Mouse (Mus musculus): Measurements from ENCODE around the gene Olfr613. TPM values are rescaled to one million over a fixed set of nuclear protein-coding genes. Genes with fewer than 3 reads are reported as not detected.
"Not testable (repeated sequence)": the region's sequence is repeated elsewhere in the genome, so short reads cannot be mapped to it uniquely, and the experiment has no call there.

Gene Olfr613
- not detected in 2 replicates for polyA plus RNA-seq (2012; rRNA removed)

DNA sequence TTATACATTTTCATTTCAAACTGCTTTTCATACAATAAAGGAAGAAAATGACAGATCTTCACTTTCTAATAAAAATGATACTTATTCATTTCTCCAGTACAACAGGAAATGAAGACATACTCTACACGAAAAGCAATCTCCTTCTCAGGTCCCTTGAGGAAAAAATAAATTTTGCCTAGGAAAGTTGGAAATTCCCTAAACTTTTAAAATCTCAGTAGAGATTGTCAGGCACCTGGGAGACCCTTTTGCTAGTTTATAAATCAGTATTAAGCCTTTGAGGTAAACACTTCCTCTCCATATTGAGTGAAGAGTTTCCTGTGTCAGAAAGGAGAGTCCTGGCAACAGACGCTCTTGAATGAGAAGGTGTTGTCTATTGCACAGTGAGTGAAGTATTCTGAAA, at the start of gene Olfr613:
Gene Olfr613 (plus strand): TSS at position 301 of the 400 bp plus-strand sequence.
- 74% methylated on average over 2 of the region's 2 CpGs for WGBS

DNA sequence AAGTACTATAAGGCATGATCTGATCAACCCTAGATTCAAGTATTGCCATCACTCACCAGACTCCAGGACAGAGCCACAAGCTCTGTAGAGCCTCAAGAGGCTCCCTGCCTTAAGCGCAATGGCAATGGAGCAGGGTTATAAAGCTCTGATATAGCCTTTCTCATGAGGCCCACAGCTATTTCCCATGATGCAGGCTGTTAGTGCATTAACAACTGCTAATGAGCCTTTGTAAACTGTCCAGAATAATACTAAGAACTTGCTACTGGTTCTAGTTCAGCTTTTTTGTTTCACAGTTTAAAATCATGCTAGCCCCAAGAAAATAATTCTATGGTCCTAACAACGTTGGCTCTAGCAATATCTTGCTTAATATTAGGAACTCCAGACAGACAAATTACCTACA, 35.9 kb upstream of the Olfr613 start, which contains the start of gene Olfr610:
Gene Olfr610 (minus strand): TSS at position 101 of the 400 bp plus-strand sequence.
- 77% methylated on average over 2 of the region's 2 CpGs for WGBS
- no peak for DNase-seq (ENCODE audit: low read depth, low spot score)

More for the DNA sequence above, at the start of gene Olfr613:
- no peak for DNase-seq (ENCODE audit: low read depth, low spot score)

DNA sequence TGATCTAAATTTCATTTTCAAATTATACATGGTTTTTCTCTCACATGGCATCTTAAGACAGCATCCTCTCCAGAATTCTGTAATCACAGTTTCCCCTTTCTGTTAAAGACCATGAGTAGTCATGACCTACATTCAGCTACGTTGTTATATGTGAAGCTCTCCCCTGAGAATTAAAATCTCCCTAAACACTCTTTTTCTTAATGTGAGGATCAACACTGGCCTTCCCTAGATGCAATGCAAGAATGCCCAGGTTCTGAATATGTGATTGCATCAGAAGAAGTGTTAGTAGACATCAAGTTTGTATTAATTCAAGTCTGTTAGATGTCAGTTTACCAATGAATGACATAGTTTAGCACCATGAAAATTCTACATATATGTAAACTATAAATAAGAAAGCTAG, 27.1 kb upstream of the Olfr613 start, which contains the start of gene Olfr611:
Gene Olfr611 (minus strand): TSS at position 101 of the 400 bp plus-strand sequence.
- WGBS = 44% methylated on average over 1 of the region's 1 CpGs
- not testable (repeated sequence) for DNase-seq (ENCODE audit: low read depth, low spot score)

DNA sequence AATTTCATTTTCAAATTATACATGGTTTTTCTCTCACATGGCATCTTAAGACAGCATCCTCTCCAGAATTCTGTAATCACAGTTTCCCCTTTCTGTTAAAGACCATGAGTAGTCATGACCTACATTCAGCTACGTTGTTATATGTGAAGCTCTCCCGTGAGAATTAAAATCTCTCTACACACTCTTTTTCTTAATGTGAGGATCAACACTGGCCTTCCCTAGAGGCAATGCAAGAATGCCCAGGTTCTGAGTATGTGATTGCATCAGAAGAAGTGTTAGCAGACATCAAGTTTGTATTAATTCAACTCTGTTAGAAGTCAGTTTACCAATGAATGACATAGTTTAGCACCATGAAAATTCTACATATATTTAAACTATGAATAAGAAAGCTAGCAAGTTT, 5.3 kb upstream of the Olfr613 start, which contains the start of gene Olfr612:
Gene Olfr612 (minus strand): TSS at position 101 of the 400 bp plus-strand sequence.
- WGBS = 84% methylated on average over 2 of the region's 2 CpGs
- DNase-seq (ENCODE audit: low read depth, low spot score) = not testable (repeated sequence)

DNA sequence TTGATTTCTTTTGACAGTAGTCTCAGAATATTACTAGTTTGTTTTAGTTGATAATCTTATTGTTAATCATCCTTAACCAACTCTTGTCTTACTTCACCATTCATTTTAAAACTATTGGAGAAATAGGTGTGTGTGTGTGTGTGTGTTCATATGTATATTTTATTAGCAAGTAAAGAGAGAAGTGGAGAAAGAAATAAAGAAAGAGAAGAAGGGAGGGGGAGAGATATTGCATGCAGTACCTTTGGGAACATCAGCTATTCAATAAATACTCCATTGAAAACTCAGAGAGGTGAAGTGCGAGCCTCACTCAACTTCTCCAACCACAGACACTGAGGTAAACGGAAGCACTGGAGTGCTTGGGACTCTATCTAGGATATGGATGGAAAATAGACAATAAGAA, 7.9 kb downstream of the Olfr613 start, which contains the start of gene Olfr615:
Gene Olfr615 (plus strand): TSS at position 301 of the 400 bp plus-strand sequence.
- no peak for DNase-seq (ENCODE audit: low read depth, low spot score)
- 83% methylated on average over 2 of the region's 2 CpGs for WGBS

DNA sequence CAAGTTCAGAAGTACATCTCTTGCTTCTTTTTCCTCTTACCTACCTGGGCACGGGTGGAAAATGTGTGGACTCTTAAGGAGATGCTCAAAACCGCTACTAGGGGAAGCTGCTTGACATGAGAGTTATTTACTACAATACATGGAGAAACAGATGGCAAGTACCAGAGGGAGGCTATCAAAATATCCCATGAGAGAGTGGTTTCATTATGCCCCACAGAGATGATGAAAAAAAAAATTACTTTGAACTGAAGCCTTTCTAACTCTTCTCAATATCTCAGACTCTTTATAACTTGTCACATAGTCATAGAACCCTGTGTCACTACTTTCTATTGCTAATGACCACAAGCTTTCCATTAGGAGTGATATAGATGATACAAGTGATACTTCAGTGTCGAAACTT, 21.2 kb downstream of the Olfr613 start, which contains the start of gene Olfr616:
Gene Olfr616 (minus strand): TSS at position 101 of the 400 bp plus-strand sequence.
- no peak for DNase-seq (ENCODE audit: low read depth, low spot score)
- WGBS = 68% methylated on average over 3 of the region's 3 CpGs

DNA sequence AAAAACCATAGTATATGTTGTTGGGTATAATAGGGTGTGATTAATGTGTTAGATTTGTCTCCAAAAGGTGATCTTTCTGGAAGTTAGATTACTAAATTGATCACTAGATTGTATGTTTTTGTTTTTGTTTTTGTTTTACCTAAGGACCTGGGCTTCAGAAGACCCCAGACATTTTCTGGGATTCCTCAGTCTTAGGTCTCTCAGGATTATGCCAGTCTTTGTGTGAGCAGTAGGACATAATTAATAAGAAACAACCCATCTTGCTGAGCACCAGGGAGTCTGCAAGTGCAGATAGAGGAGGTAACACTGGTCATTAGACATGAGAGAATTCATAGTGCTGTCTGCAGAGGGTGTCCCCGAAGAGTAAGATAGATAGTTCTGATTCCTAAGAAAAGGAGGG, 24.9 kb downstream of the Olfr613 start, which contains the start of gene Olfr617:
Gene Olfr617 (plus strand): TSS at position 301 of the 400 bp plus-strand sequence.
- DNase-seq (ENCODE audit: low read depth, low spot score) = no peak
- 86% methylated on average over 1 of the region's 1 CpGs for WGBS

DNA sequence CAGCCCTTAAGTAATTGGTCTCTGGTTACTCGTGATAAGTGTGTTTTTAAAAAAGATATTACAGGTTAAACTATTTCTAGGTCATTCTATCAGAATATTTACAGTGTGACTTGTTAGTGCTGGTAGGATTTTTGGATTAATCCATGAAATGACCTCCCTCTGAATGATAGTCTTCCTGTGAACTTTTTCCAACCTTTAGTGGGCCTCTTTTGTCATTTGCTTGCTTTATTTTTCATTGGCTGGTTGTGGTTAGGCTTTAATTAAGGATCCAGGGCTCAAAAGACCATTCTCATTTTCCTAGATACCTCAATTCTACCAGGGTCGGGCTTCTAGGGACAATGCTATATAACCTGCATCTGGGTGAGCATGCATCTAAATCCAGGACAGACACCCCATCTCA, 41.9 kb downstream of the Olfr613 start, which contains the start of gene Olfr618:
Gene Olfr618 (plus strand): TSS at position 301 of the 400 bp plus-strand sequence.
- 55% methylated on average over 2 of the region's 2 CpGs for WGBS
- DNase-seq (ENCODE audit: low read depth, low spot score) = no peak

DNA sequence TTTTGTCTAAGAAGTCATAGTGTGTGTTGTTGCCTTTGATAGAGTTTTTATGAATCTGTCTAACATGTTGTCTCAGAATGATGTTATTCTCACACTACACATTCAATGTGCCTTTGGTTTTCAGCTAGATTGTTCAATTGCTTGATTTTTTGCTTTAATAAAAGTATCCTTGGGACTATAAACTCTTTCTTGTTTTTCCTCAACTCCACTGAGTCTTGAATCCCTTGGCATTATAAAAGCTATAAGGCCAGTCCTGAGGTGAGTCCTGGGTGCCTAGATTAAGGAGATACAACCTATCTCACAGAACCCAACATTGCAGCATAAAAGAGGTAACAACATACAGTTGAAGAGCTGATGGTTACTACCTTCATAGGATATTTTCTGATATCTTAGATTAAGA, 52.4 kb downstream of the Olfr613 start, which contains the start of gene Olfr619:
Gene Olfr619 (plus strand): TSS at position 301 of the 400 bp plus-strand sequence.
- DNase-seq (ENCODE audit: low read depth, low spot score) = no peak

Other genes with a start within 250 kb of the Olfr613 start
- not detected in 2 replicates for gene Olfr596, start 242.4 kb upstream of the Olfr613 start, polyA plus RNA-seq (2012; rRNA removed)
- not detected in 2 replicates for gene Olfr597, start 231.8 kb upstream of the Olfr613 start, polyA plus RNA-seq (2012; rRNA removed)
- gene Olfr598, start 224.5 kb upstream of the Olfr613 start, polyA plus RNA-seq (2012; rRNA removed) = not detected in 2 replicates
- not detected in 2 replicates for gene Olfr599, start 212.2 kb upstream of the Olfr613 start, polyA plus RNA-seq (2012; rRNA removed)
- not detected in 2 replicates for gene Olfr600, start 198.4 kb upstream of the Olfr613 start, polyA plus RNA-seq (2012; rRNA removed)
- not detected in 2 replicates for gene Olfr601, start 185.4 kb upstream of the Olfr613 start, polyA plus RNA-seq (2012; rRNA removed)
- not detected in 2 replicates for gene Olfr603, start 161.9 kb upstream of the Olfr613 start, polyA plus RNA-seq (2012; rRNA removed)
- not detected in 2 replicates for gene Usp17lc, start 133.0 kb upstream of the Olfr613 start, polyA plus RNA-seq (2012; rRNA removed)
- gene Olfr605, start 102.6 kb upstream of the Olfr613 start, polyA plus RNA-seq (2012; rRNA removed) = not detected in 2 replicates
- gene Olfr606, start 99.0 kb upstream of the Olfr613 start, polyA plus RNA-seq (2012; rRNA removed) = not detected in 2 replicates
- not detected in 2 replicates for gene Olfr607, start 83.9 kb upstream of the Olfr613 start, polyA plus RNA-seq (2012; rRNA removed)
- not detected in 2 replicates for gene Olfr608, start 78.2 kb upstream of the Olfr613 start, polyA plus RNA-seq (2012; rRNA removed)
- gene Olfr609, start 50.0 kb upstream of the Olfr613 start, polyA plus RNA-seq (2012; rRNA removed) = not detected in 2 replicates
- not detected in 2 replicates for gene Olfr610, start 36.0 kb upstream of the Olfr613 start, polyA plus RNA-seq (2012; rRNA removed)
- gene Olfr611, start 27.2 kb upstream of the Olfr613 start, polyA plus RNA-seq (2012; rRNA removed) = not detected in 2 replicates
- gene Olfr612, start 5.4 kb upstream of the Olfr613 start, polyA plus RNA-seq (2012; rRNA removed) = not detected in 2 replicates
- gene Olfr615, start 8.0 kb downstream of the Olfr613 start, polyA plus RNA-seq (2012; rRNA removed) = not detected in 2 replicates
- not detected in 2 replicates for gene Olfr616, start 21.1 kb downstream of the Olfr613 start, polyA plus RNA-seq (2012; rRNA removed)
- gene Olfr617, start 25.0 kb downstream of the Olfr613 start, polyA plus RNA-seq (2012; rRNA removed) = not detected in 2 replicates
- gene Olfr618, start 42.0 kb downstream of the Olfr613 start, polyA plus RNA-seq (2012; rRNA removed) = not detected in 2 replicates
- gene Olfr619, start 52.5 kb downstream of the Olfr613 start, polyA plus RNA-seq (2012; rRNA removed) = not detected in 2 replicates
- gene Olfr620, start 64.5 kb downstream of the Olfr613 start, polyA plus RNA-seq (2012; rRNA removed) = not detected in 2 replicates
- gene Olfr622, start 94.6 kb downstream of the Olfr613 start, polyA plus RNA-seq (2012; rRNA removed) = not detected in 2 replicates
- gene Olfr623, start 115.6 kb downstream of the Olfr613 start, polyA plus RNA-seq (2012; rRNA removed) = not detected in 2 replicates
- gene Olfr624, start 123.1 kb downstream of the Olfr613 start, polyA plus RNA-seq (2012; rRNA removed) = not detected in 2 replicates
- gene Olfr625-ps1, start 134.6 kb downstream of the Olfr613 start, polyA plus RNA-seq (2012; rRNA removed) = not detected in 2 replicates
- not detected in 2 replicates for gene Olfr243, start 166.6 kb downstream of the Olfr613 start, polyA plus RNA-seq (2012; rRNA removed)
- not detected in 2 replicates for gene Olfr628, start 182.3 kb downstream of the Olfr613 start, polyA plus RNA-seq (2012; rRNA removed)
- gene Olfr629, start 196.9 kb downstream of the Olfr613 start, polyA plus RNA-seq (2012; rRNA removed) = not detected in 2 replicates
- not detected in 2 replicates for gene Olfr630, start 209.3 kb downstream of the Olfr613 start, polyA plus RNA-seq (2012; rRNA removed)
- gene Olfr69, start 223.5 kb downstream of the Olfr613 start, polyA plus RNA-seq (2012; rRNA removed) = not detected in 2 replicates
- not detected in 2 replicates for gene Olfr68, start 231.6 kb downstream of the Olfr613 start, polyA plus RNA-seq (2012; rRNA removed)
- not detected in 2 replicates for gene Olfr67, start 243.7 kb downstream of the Olfr613 start, polyA plus RNA-seq (2012; rRNA removed)

Measured in large intestine, adult 2 months (tissue).